ENCODE assay signal across 8 mouse cellular contexts in the genomic region with DNA sequence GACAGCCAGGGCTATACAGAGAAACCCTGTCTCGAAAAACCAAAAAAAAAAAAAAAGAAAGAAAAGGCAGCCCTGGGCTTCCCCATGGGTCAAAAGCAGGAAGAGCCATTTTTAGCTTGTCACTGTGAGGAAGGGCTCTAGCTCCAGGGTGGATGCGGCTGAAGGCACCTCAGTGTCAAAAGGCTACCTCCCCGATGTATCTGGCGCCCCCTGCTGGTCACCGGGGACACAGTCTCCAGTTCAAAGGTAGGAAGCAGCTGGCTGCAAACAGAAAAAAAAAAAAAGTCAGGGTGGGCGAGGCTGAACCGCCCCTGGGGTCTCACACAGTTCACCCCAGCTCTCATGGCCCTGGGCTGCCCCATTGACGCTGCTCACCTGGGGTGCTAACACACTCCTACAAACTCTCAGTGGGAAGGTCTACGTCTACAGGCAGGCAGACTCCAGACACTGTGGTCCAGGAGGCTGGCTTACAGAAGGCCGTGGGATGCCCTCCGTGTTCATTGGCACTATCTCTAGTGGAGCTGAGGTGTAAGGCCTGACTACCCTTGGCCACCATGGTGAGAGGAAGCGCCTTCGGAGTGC. TPM values are rescaled to one million over a fixed set of nuclear protein-coding genes. Genes with fewer than 3 reads are reported as not detected.
DNase-seq lines count a peak whose midpoint lies in the region; ATAC-seq and TF ChIP-seq lines count a peak whose summit lies in the region.

No protein-coding gene starts in this region.

- peak; percentile 68 to 94 for TF ChIP-seq CTCF in CH12.LX (conservative IDR thresholded peaks at IDR 0.05 in 1 of 2, IDR thresholded peaks at IDR 0.05 in 1 of 2; ENCODE audit: low read depth in 2 of 2, low read length in 2 of 2)
- peak; percentile 91 for TF ChIP-seq CTCF in bone marrow, adult 2 months (IDR thresholded peaks at IDR 0.05; ENCODE audit: control insufficient read depth, insufficient read depth, low read length)

- dilution Hi-C loops in CH12.LX (cut with MboI; ENCODE audit: extremely low pct_ligation_motif_present, extremely low pct_unique_long_range_greater_than_20kb, low sequenced_read_pairs), result no loop called here

- TF ChIP-seq RAD21 in CH12.LX (IDR thresholded peaks at IDR 0.05; ENCODE audit: low read depth, low read length), result peak; percentile 81

- H3K4me1 ChIP-seq in CH12.LX (ENCODE audit: control insufficient read depth in 1 of 2, insufficient read depth in 2 of 2), result peaks cover 0 to 2% of the 10 kb centered on the region in 2 experiments; a peak in 2 of 4 replicates
- no peaks in the 10 kb centered on the region for H3K4me1 ChIP-seq in bone marrow, adult 2 months (ENCODE audit: control insufficient read depth, insufficient read depth, low read length)
- H3K4me1 ChIP-seq in heart, embryonic 16.5 days (ENCODE audit: control insufficient read depth, insufficient read depth, low read length), result peaks cover under 1% of the 10 kb centered on the region; the same call in 1 of the 2 replicates
- H3K4me1 ChIP-seq in lung, embryonic 15.5 days, result peaks cover 3% of the 10 kb centered on the region; the same call in 1 of the 2 replicates

- no peaks in the 10 kb centered on the region for H3K36me3 ChIP-seq in CH12.LX (replicated peaks in 1 of 2; ENCODE audit: control insufficient read depth in 1 of 2, insufficient read depth in 1 of 2, low read length in 1 of 2)
- no peaks in the 10 kb centered on the region for H3K36me3 ChIP-seq in heart, embryonic 16.5 days (ENCODE audit: control insufficient read depth, insufficient read depth)
- no peaks in the 10 kb centered on the region for H3K36me3 ChIP-seq in lung, embryonic 15.5 days

- H3K79me2 ChIP-seq in CH12.LX (replicated peaks; ENCODE audit: control insufficient read depth, extremely low read depth, insufficient read depth, poor library complexity, severe bottlenecking), result no peaks in the 10 kb centered on the region

- in situ Hi-C loops in CH12.LX (cut with MboI; ENCODE audit: low pct_ligation_motif_present, low pct_unique_long_range_greater_than_20kb, low sequenced_read_pairs), result loop anchor here (10.0 kb wide), 1 partner anchor 120 kb away; no protein-coding TSS in a partner anchor

- DNase-seq in CH12.LX (ENCODE audit: extremely low read depth), result peak; percentile 81
- peak; percentile 45 to 73 for DNase-seq in layer of hippocampus, adult 18-20 months (ENCODE audit: low spot score in 2 of 2)
- DNase-seq in retina, adult 2 months (ENCODE audit: low read depth, low spot score), result peak; percentile 69
- peak; percentile 92 for DNase-seq in thymus, postnatal 14 days

- ATAC-seq in erythroblast, adult 5-6 weeks (replicated peaks; ENCODE audit: low FRiP score, poor library complexity, severe bottlenecking), result peak; percentile 74
- ATAC-seq in heart, embryonic 16.5 days (replicated peaks; ENCODE audit: extremely low read depth, insufficient read depth, low FRiP score), result peak; percentile 61; the same call in 1 of the 2 replicates
- peak; percentile 25; the same call in 1 of the 2 replicates for ATAC-seq in lung, embryonic 15.5 days (ENCODE audit: borderline replicate concordance, extremely low read depth, low FRiP score, low TSS enrichment)

- no peak for TF ChIP-seq EP300 in CH12.LX (IDR thresholded peaks at IDR 0.05; ENCODE audit: low read length)

- WGBS in bone marrow, adult 2 months, result 32% methylated on average over 12 of the region's 13 CpGs
- 29% methylated on average over 12 of the region's 13 CpGs for WGBS in heart, embryonic 16.5 days
- WGBS in lung, embryonic 15.5 days, result 24% methylated on average over 13 of the region's 13 CpGs

- no peaks in the 10 kb centered on the region for H3K9me3 ChIP-seq in CH12.LX (replicated peaks; ENCODE audit: low read length)
- no peaks in the 10 kb centered on the region for H3K9me3 ChIP-seq in heart, embryonic 16.5 days (replicated peaks; ENCODE audit: control insufficient read depth, low read length)
- H3K9me3 ChIP-seq in lung, embryonic 15.5 days, result no peaks in the 10 kb centered on the region

- H3K4me2 ChIP-seq in CH12.LX (ENCODE audit: insufficient read depth, low read depth, poor library complexity, severe bottlenecking), result no peak overlapping the region
- H3K4me2 ChIP-seq in heart, embryonic 16.5 days (ENCODE audit: low read depth, low read length), result no peak overlapping the region
- H3K4me2 ChIP-seq in lung, embryonic 15.5 days, result no peak overlapping the region

- H3K27me3 ChIP-seq in CH12.LX (replicated peaks), result peaks cover 20% of the 10 kb centered on the region
- H3K27me3 ChIP-seq in heart, embryonic 16.5 days (ENCODE audit: control insufficient read depth, insufficient read depth, low read length), result no peaks in the 10 kb centered on the region
- H3K27me3 ChIP-seq in lung, embryonic 15.5 days, result no peaks in the 10 kb centered on the region

- no peak overlapping the region for H3K27ac ChIP-seq in CH12.LX (ENCODE audit: insufficient read depth, low read depth)
- no peak overlapping the region for H3K27ac ChIP-seq in bone marrow, adult 2 months (ENCODE audit: control insufficient read depth, insufficient read depth, low read depth, low read length, poor library complexity)
- H3K27ac ChIP-seq in heart, embryonic 16.5 days (ENCODE audit: low read length), result no peak overlapping the region
- no peak overlapping the region for H3K27ac ChIP-seq in lung, embryonic 15.5 days

- H3K4me3 ChIP-seq in CH12.LX (replicated peaks in 1 of 3; ENCODE audit: low read depth in 2 of 3, low read length in 2 of 3, poor library complexity in 1 of 3), result no peak overlapping the region
- H3K4me3 ChIP-seq in bone marrow, adult 2 months (replicated peaks; ENCODE audit: control insufficient read depth, low read depth, low read length), result no peak overlapping the region
- H3K4me3 ChIP-seq in heart, embryonic 16.5 days (ENCODE audit: low read length), result no peak overlapping the region
- H3K4me3 ChIP-seq in lung, embryonic 15.5 days, result no peak overlapping the region

- no peak overlapping the region for H3K9ac ChIP-seq in CH12.LX (ENCODE audit: insufficient read depth, low read depth)
- no peak overlapping the region for H3K9ac ChIP-seq in heart, embryonic 16.5 days (ENCODE audit: low read length)
- H3K9ac ChIP-seq in lung, embryonic 15.5 days, result no peak overlapping the region

- TF ChIP-seq POLR2A in CH12.LX (IDR thresholded peaks at IDR 0.05; ENCODE audit: low read depth, low read length), result no peak
- TF ChIP-seq POLR2A in bone marrow, adult 2 months (IDR thresholded peaks at IDR 0.05; ENCODE audit: borderline replicate concordance, control insufficient read depth, low read depth, low read length), result no peak

TF ChIP-seq in CH12.LX, 34 proteins besides CTCF, POLR2A, EP300 and RAD21:
- TF ChIP-seq ZMIZ1 (IDR thresholded peaks at IDR 0.05; ENCODE audit: low read depth, low read length) (no peak), HCFC1 (IDR thresholded peaks at IDR 0.05; ENCODE audit: low read depth, low read length) (no peak), ZC3H11A (IDR thresholded peaks at IDR 0.05; ENCODE audit: low read depth, low read length) (peak; percentile 64), BHLHE40 (IDR thresholded peaks at IDR 0.05; ENCODE audit: low read depth, low read length) (no peak), CHD2 (IDR thresholded peaks at IDR 0.05; ENCODE audit: low read length) (no peak), ZKSCAN1 (IDR thresholded peaks at IDR 0.05; ENCODE audit: borderline replicate concordance, low read depth, low read length) (no peak), SMC3 (IDR thresholded peaks at IDR 0.05; ENCODE audit: low read depth, low read length) (peak; percentile 96), ZNF384 (IDR thresholded peaks at IDR 0.05; ENCODE audit: low read depth, low read length) (peak; percentile 87), NRF1 (IDR thresholded peaks at IDR 0.05; ENCODE audit: low read depth, low read length) (no peak), MAZ (IDR thresholded peaks at IDR 0.05; ENCODE audit: low read depth, low read length) (no peak), PAX5 (IDR thresholded peaks at IDR 0.05; ENCODE audit: low read length) (no peak), MEF2A (IDR thresholded peaks at IDR 0.05; ENCODE audit: borderline replicate concordance, low read depth, low read length) (no peak)

RNA-seq across cellular contexts. Expression of a gene that starts 8.6 kb away (rescaled TPM):
- total RNA-seq in CH12.LX (2012; rRNA removed), result 4.5 and 5.9 TPM in 2 replicates
- 9.7 and 10.2 TPM in 2 replicates for total RNA-seq in CH12.LX (2014; rRNA removed)
- polyA plus RNA-seq in CH12.LX (2012; ENCODE audit: insufficient read length, low read depth), result 14.6 and 15.8 TPM in 2 replicates
- 7.0 and 11.0 TPM in 2 replicates for polyA plus RNA-seq in bone marrow, adult 2 months (2011; ENCODE audit: insufficient read depth, insufficient read length, low replicate concordance, missing spikeins)
- 1.5 and 7.3 TPM in 2 replicates for total RNA-seq in erythroblast, adult 5-6 weeks (2015; ENCODE audit: low replicate concordance)
- total RNA-seq in erythroblast, adult 5-6 weeks (2017; ENCODE audit: low replicate concordance), result 2.6 and 4.5 TPM in 2 replicates
- polyA plus RNA-seq in heart, embryonic 16.5 days (2015; fragmentation: Nextera tagmentation; extraction: Ambion mirVana), result 18.6 TPM in 2 replicates
- total RNA-seq in layer of hippocampus, adult 18-20 months (2021), result 10 to 100 TPM; 37.0 to 45.2 TPM
- polyA plus RNA-seq in lung, embryonic 15.5 days (2015; fragmentation: Nextera tagmentation; extraction: Ambion mirVana), result 14.8 and 16.6 TPM in 2 replicates

RNA-seq across cellular contexts. Expression of a gene that starts 25.9 kb away (rescaled TPM):
- total RNA-seq in CH12.LX (2012; rRNA removed) (244 and 249 TPM in 2 replicates), CH12.LX (2014; rRNA removed) (187 TPM in 2 replicates)
- 319 and 348 TPM in 2 replicates for polyA plus RNA-seq in CH12.LX (2012; ENCODE audit: insufficient read length, low read depth)
- 92.8 and 105 TPM in 2 replicates for polyA plus RNA-seq in bone marrow, adult 2 months (2011; ENCODE audit: insufficient read depth, insufficient read length, low replicate concordance, missing spikeins)
- total RNA-seq in erythroblast, adult 5-6 weeks (2015; ENCODE audit: low replicate concordance), result 10.6 and 17.8 TPM in 2 replicates
- 21.0 and 24.1 TPM in 2 replicates for total RNA-seq in erythroblast, adult 5-6 weeks (2017; ENCODE audit: low replicate concordance)
- polyA plus RNA-seq in heart, embryonic 16.5 days (2015; fragmentation: Nextera tagmentation; extraction: Ambion mirVana), result 8.6 and 9.4 TPM in 2 replicates
- 10 to 100 TPM; 94.5 to 95.9 TPM for total RNA-seq in layer of hippocampus, adult 18-20 months (2021)
- 58.0 and 58.8 TPM in 2 replicates for polyA plus RNA-seq in lung, embryonic 15.5 days (2015; fragmentation: Nextera tagmentation; extraction: Ambion mirVana)
